ENCODE assay signal across 19 mouse cellular contexts in genomic region chr3:131656032-131656431, GRCm38 (mm10).
DNase-seq lines count a peak whose midpoint lies in the region; ATAC-seq and TF ChIP-seq lines count a peak whose summit lies in the region.
"Had no signal": no experiment of that assay in that cellular context is flagged by ENCODE, and none has a peak within 500 bp of the region (broad histone marks: within the 10 kb centered on the region; RNA-seq: fewer than 3 reads in every experiment).

No protein-coding gene starts in this region.

- no peak overlapping the region for H3K27ac ChIP-seq in heart, embryonic 15.5 days
- no peak overlapping the region for H3K27ac ChIP-seq in heart, adult 2 months
- H3K27ac ChIP-seq: forebrain, embryonic 15.5 days; hindbrain, embryonic 13.5 days; hindbrain, postnatal 0 days; intestine, embryonic 15.5 days had no signal

- no peaks in the 10 kb centered on the region for H3K27me3 ChIP-seq in heart, embryonic 15.5 days
- no peaks in the 10 kb centered on the region for H3K27me3 ChIP-seq in heart, adult 2 months (ENCODE audit: control insufficient read depth, insufficient read depth, low read length)
- H3K27me3 ChIP-seq: CH12.LX; forebrain, embryonic 15.5 days; hindbrain, embryonic 13.5 days; intestine, embryonic 15.5 days had no signal

- no peak for TF ChIP-seq EP300 in heart, adult 2 months (IDR thresholded peaks at IDR 0.05; ENCODE audit: insufficient read depth, low read depth, low read length)

- no peak for TF ChIP-seq CTCF in heart, adult 2 months (IDR thresholded peaks at IDR 0.05)

- intact Hi-C loops in heart, adult 2 months (cut with DNase I), result no loop called here
- intact Hi-C loops in heart, postnatal 25 days (cut with DNase I), result no loop called here

- 32% methylated on average over 6 of the region's 6 CpGs for WGBS in heart, embryonic 15.5 days
- 42% methylated on average over 6 of the region's 6 CpGs for WGBS in heart, adult 2 months

- no peaks in the 10 kb centered on the region for H3K9me3 ChIP-seq in heart, embryonic 15.5 days (replicated peaks)
- H3K9me3 ChIP-seq: forebrain, embryonic 15.5 days; hindbrain, embryonic 13.5 days; intestine, embryonic 15.5 days had no signal

- DNase-seq in frontal cortex, postnatal 10 days (ENCODE audit: low spot score in 2 of 2), result no peak
- DNase-seq in heart, adult 2 months, result no peak
- peak; percentile 26 for DNase-seq in heart, postnatal 4 days
- no peak for DNase-seq in heart, postnatal 25 days (ENCODE audit: low spot score)
- peak; percentile 17 for DNase-seq in Muller cell, postnatal 12 days (ENCODE audit: inconsistent ontology term)
- DNase-seq: adrenal gland, adult 2 months; adrenal gland, postnatal 25 days; cerebellum, adult 2 months; cerebellum, postnatal 10 days; gastrocnemius, postnatal 14 days; kidney, adult 18-20 months had no signal

- no peaks in the 10 kb centered on the region for H3K36me3 ChIP-seq in heart, embryonic 15.5 days
- H3K36me3 ChIP-seq in heart, adult 2 months (ENCODE audit: control insufficient read depth, insufficient read depth, low read length), result no peaks in the 10 kb centered on the region
- H3K36me3 ChIP-seq: forebrain, embryonic 15.5 days; hindbrain, embryonic 13.5 days; intestine, embryonic 15.5 days had no signal

- peak overlapping the region; percentile 52 for H3K4me2 ChIP-seq in heart, embryonic 15.5 days
- H3K4me2 ChIP-seq: forebrain, embryonic 15.5 days; hindbrain, embryonic 13.5 days; intestine, embryonic 15.5 days had no signal

- H3K4me3 ChIP-seq in heart, embryonic 15.5 days, result peak overlapping the region; percentile 28
- H3K4me3 ChIP-seq in heart, adult 2 months, result no peak overlapping the region
- H3K4me3 ChIP-seq: forebrain, embryonic 15.5 days; hindbrain, embryonic 13.5 days; intestine, embryonic 15.5 days had no signal

- ATAC-seq in frontal cortex, adult (ENCODE audit: low TSS enrichment), result peak; percentile 64
- ATAC-seq in heart, embryonic 15.5 days (replicated peaks; ENCODE audit: insufficient number of reproducible peaks, insufficient read depth, low FRiP score, low read depth), result peak; percentile 58; the same call in 1 of the 2 replicates
- ATAC-seq in inflammation-experienced regulatory T-cells, adult 6 months, result no peak
- ATAC-seq: forebrain, embryonic 15.5 days; hindbrain, postnatal 0 days; intestine, embryonic 15.5 days had no signal

- H3K9ac ChIP-seq in heart, embryonic 15.5 days, result no peak overlapping the region
- H3K9ac ChIP-seq in heart, adult 2 months (ENCODE audit: low read depth, low read length), result no peak overlapping the region
- H3K9ac ChIP-seq: forebrain, embryonic 15.5 days; hindbrain, embryonic 13.5 days; intestine, embryonic 15.5 days had no signal

- H3K4me1 ChIP-seq in heart, embryonic 15.5 days (replicated peaks), result peaks cover 7% of the 10 kb centered on the region; the same call in 1 of the 2 replicates
- H3K4me1 ChIP-seq in heart, adult 2 months (ENCODE audit: control insufficient read depth, insufficient read depth, low read length), result no peaks in the 10 kb centered on the region
- H3K4me1 ChIP-seq: forebrain, embryonic 15.5 days; hindbrain, embryonic 13.5 days; intestine, embryonic 15.5 days had no signal

- no peak for TF ChIP-seq POLR2A in heart, adult 2 months (IDR thresholded peaks at IDR 0.05; ENCODE audit: insufficient read depth, low read depth, low read length)

- H3K79me2 ChIP-seq in heart, adult 2 months (replicated peaks; ENCODE audit: control insufficient read depth, insufficient read depth, low read length), result no peaks in the 10 kb centered on the region

Comparison
In these comparisons a context has a peak if more than half of its experiments do, and no peak if none do; other contexts are left out.
1. DNase-seq: peak in heart, postnatal 4 days (single experiment) and Muller cell, postnatal 12 days (single experiment); none in frontal cortex, postnatal 10 days (0 of 2), heart, adult 2 months (0 of 2) and heart, postnatal 25 days (single experiment).